Mouse (Mus musculus): ENCODE data around the gene Pgap2.

The Pgap2 gene

GRCm38 (mm10) chr7:102266401-102267042 is 56.5 kb downstream of the Pgap2 start:
- no peak for DNase-seq (ENCODE audit: low spot score)

GRCm38 (mm10) chr7:102267113-102267579 is 57.1 kb downstream of the Pgap2 start:
- DNase-seq (ENCODE audit: low spot score) = peak; percentile 88

- DNase-seq (ENCODE audit: low spot score) = no peak
Measured at GRCm38 (mm10) chr7:102267601-102268394, 57.8 kb downstream of the Pgap2 start, which contains the start of gene Stim1. Gene Stim1, plus strand, starts transcription at chr7:102267806.

GRCm38 (mm10) chr7:102268395-102268748 is 58.4 kb downstream of the Pgap2 start:
- no peak for DNase-seq (ENCODE audit: low spot score)

GRCm38 (mm10) chr7:102272422-102272948 is 62.5 kb downstream of the Pgap2 start:
- DNase-seq (ENCODE audit: low spot score) = no peak

- no peak for DNase-seq (ENCODE audit: low spot score)
Measured at GRCm38 (mm10) chr7:102281403-102281802, 71.4 kb downstream of the Pgap2 start.

GRCm38 (mm10) chr7:102282261-102282660 is 72.3 kb downstream of the Pgap2 start:
- DNase-seq (ENCODE audit: low spot score) = no peak
